Mouse (Mus musculus): ENCODE results near the gene Ltv1. TPM values are rescaled to one million over a fixed set of nuclear protein-coding genes. Genes with fewer than 3 reads are reported as not detected.
A peak's percentile ranks its signal among the peaks of the same experiment; 100 is the strongest.

The Ltv1 gene
- total RNA-seq (2014; fragmentation: Nextera tagmentation) (63.0 and 68.8 TPM in 2 replicates), total RNA-seq (2017) (29.6 and 36.7 TPM in 2 replicates), polyA plus RNA-seq (2012) (22.2 and 29.0 TPM in 2 replicates)

DNA sequence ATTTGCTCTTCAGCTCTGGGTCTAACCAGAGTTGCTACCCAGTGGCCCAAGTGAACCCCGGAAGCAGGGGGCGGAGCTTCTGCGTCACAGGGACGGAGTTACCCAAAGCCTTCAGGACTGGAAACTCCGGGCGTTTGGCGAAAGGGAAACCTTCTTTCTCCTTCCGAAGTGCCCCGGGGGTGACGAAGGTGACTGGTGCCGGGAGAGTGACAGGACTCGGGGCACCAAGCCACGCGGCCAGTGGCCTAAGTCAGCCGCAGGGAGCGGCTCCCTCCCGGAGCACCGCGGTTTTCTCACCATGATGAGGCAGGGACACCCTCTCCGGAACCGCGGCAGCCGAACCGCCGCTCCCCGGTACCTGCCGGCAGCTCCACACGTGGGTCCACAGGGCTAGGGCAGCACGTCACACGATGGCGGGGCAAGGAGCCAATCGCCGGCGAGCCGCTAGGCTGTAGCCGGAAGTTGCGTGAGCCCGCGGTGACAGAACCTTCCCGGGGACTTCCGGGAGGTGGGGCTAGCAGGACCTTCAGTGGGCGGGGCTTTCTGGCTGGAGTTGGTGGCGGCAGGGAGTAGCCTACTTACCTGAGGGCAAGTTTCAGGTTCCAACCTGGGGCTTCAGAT, at the start of gene Ltv1:
Gene Ltv1 (minus strand): TSS at position 438 of the 621 bp plus-strand sequence.
- DNase-seq (ENCODE audit: low spot score) (peak; percentile 97), ATAC-seq (ENCODE audit: extremely low read depth, insufficient number of reproducible peaks, low FRiP score, poor library complexity, severe bottlenecking) (peak; percentile 100)
- Histone ChIP-seq H3K4me3 (ENCODE audit: low read depth, low read length) (peak within 1 kb of the TSS; percentile 95), H3K4me1 (ENCODE audit: insufficient read depth, low read depth, low read length) (peaks cover 16% of the 10 kb centered on the region), H3K9me3 (replicated peaks) (no peaks in the 10 kb centered on the region), H3K36me3 (replicated peaks) (peaks cover 31% of the 10 kb centered on the region), H3K27me3 (ENCODE audit: insufficient read depth, low read length) (no peaks in the 10 kb centered on the region; the same call in 1 of the 2 replicates)
- TF ChIP-seq GATA2 (IDR thresholded peaks at IDR 0.05; ENCODE audit: borderline replicate concordance, low read depth, low read length) (no peak), TAL1 (conservative IDR thresholded peaks at IDR 0.05; ENCODE audit: low read depth, low read length) (no peak), CTCF (IDR thresholded peaks at IDR 0.05; ENCODE audit: low read depth, low read length) (no peak), POLR2AphosphoS5 (IDR thresholded peaks at IDR 0.05; ENCODE audit: insufficient replicate concordance, low read depth, low read length) (no peak), GATA1 (IDR thresholded peaks at IDR 0.05; ENCODE audit: borderline replicate concordance, low read length) (no peak)

DNA sequence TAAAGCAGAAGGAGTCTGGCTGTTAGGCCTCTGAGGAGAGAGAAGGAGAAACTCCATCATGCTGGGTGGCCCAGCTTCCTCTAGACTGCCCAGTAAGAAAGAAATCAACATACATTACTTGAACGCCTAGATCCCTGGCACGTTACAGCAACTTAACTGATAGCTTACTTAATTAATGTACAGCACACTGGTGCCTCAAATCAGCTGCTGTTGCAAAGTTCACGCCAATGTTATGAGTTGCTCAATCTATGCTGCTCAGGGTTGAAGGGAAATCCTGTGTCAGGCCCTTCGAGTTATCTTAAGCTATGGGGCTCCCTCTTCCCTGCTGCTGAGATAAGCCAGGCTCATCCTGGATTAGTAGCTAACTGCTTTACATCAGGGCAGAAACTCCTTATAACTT, 47.5 kb upstream of the Ltv1 start:
- no peak for DNase-seq (ENCODE audit: low spot score)
- ATAC-seq (ENCODE audit: extremely low read depth, insufficient number of reproducible peaks, low FRiP score, poor library complexity, severe bottlenecking): no peak
- H3K27me3 ChIP-seq (ENCODE audit: insufficient read depth, low read length): peaks cover 7% of the 10 kb centered on the region
- no peaks in the 10 kb centered on the region for H3K36me3 ChIP-seq (replicated peaks)
- no peaks in the 10 kb centered on the region for H3K4me1 ChIP-seq (ENCODE audit: insufficient read depth, low read depth, low read length)
- no peak for TF ChIP-seq TAL1 (conservative IDR thresholded peaks at IDR 0.05; ENCODE audit: low read depth, low read length)
- no peak for TF ChIP-seq GATA2 (IDR thresholded peaks at IDR 0.05; ENCODE audit: borderline replicate concordance, low read depth, low read length)
- no peak for TF ChIP-seq CTCF (IDR thresholded peaks at IDR 0.05; ENCODE audit: low read depth, low read length)
- TF ChIP-seq GATA1 (IDR thresholded peaks at IDR 0.05; ENCODE audit: borderline replicate concordance, low read length): no peak
- TF ChIP-seq POLR2AphosphoS5 (IDR thresholded peaks at IDR 0.05; ENCODE audit: insufficient replicate concordance, low read depth, low read length): no peak
- H3K9me3 ChIP-seq (replicated peaks): no peaks in the 10 kb centered on the region
- H3K4me3 ChIP-seq (ENCODE audit: low read depth, low read length): no peak overlapping the region

DNA sequence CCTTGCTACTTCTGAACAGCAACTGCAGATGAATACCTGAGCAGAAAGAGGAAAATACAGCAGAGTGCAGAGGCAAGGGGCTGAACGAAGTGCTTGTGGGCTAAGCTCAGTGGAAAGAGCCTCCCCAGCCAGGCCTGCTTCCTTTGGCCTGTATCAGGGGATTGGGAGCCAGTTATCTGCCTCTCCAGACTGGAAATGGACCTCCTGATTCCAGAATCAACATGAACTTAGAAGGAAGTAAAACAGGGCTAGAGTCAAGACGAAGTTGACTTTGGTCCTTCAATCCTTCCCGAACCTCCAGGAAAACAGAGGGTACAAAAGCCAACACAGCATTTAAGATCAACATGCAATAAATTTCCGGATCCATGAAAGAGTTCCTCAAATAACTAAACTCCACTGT, 45.2 kb upstream of the Ltv1 start:
- DNase-seq (ENCODE audit: low spot score) (no peak), ATAC-seq (ENCODE audit: extremely low read depth, insufficient number of reproducible peaks, low FRiP score, poor library complexity, severe bottlenecking) (no peak)
- Histone ChIP-seq H3K9me3 (replicated peaks) (no peaks in the 10 kb centered on the region), H3K36me3 (replicated peaks) (no peaks in the 10 kb centered on the region), H3K4me3 (ENCODE audit: low read depth, low read length) (no peak overlapping the region), H3K27me3 (ENCODE audit: insufficient read depth, low read length) (peaks cover 7% of the 10 kb centered on the region), H3K4me1 (ENCODE audit: insufficient read depth, low read depth, low read length) (no peaks in the 10 kb centered on the region)
- TF ChIP-seq TAL1 (conservative IDR thresholded peaks at IDR 0.05; ENCODE audit: low read depth, low read length) (no peak), POLR2AphosphoS5 (IDR thresholded peaks at IDR 0.05; ENCODE audit: insufficient replicate concordance, low read depth, low read length) (no peak), CTCF (IDR thresholded peaks at IDR 0.05; ENCODE audit: low read depth, low read length) (no peak), GATA2 (IDR thresholded peaks at IDR 0.05; ENCODE audit: borderline replicate concordance, low read depth, low read length) (no peak), GATA1 (IDR thresholded peaks at IDR 0.05; ENCODE audit: borderline replicate concordance, low read length) (no peak)

DNA sequence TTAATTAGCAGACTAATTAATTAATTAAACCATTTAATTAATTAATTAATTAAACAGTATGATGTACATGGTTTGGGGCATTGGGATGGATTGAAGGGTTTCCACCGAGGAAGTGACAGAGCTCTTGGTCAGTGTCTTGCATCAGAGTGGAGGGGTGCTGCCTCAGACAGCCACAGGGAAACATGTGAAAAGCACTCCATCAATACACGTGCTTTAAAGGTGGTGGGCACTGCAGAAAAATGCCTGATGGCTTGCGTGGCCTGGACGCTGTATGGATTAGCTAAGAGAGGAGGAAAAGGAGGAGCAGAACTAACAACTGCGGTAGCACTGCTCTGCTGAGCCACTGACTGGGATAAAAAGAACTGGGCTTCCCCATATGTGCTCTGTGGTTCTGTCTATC, 43.9 kb upstream of the Ltv1 start:
- TF ChIP-seq GATA2 (IDR thresholded peaks at IDR 0.05; ENCODE audit: borderline replicate concordance, low read depth, low read length) (no peak), CTCF (IDR thresholded peaks at IDR 0.05; ENCODE audit: low read depth, low read length) (no peak), POLR2AphosphoS5 (IDR thresholded peaks at IDR 0.05; ENCODE audit: insufficient replicate concordance, low read depth, low read length) (no peak), GATA1 (IDR thresholded peaks at IDR 0.05; ENCODE audit: borderline replicate concordance, low read length) (no peak), TAL1 (conservative IDR thresholded peaks at IDR 0.05; ENCODE audit: low read depth, low read length) (no peak)
- Histone ChIP-seq H3K36me3 (replicated peaks) (no peaks in the 10 kb centered on the region), H3K4me1 (ENCODE audit: insufficient read depth, low read depth, low read length) (no peaks in the 10 kb centered on the region), H3K9me3 (replicated peaks) (no peaks in the 10 kb centered on the region), H3K27me3 (ENCODE audit: insufficient read depth, low read length) (peaks cover 7% of the 10 kb centered on the region), H3K4me3 (ENCODE audit: low read depth, low read length) (no peak overlapping the region)
- ATAC-seq (ENCODE audit: extremely low read depth, insufficient number of reproducible peaks, low FRiP score, poor library complexity, severe bottlenecking) (no peak), DNase-seq (ENCODE audit: low spot score) (no peak)

DNA sequence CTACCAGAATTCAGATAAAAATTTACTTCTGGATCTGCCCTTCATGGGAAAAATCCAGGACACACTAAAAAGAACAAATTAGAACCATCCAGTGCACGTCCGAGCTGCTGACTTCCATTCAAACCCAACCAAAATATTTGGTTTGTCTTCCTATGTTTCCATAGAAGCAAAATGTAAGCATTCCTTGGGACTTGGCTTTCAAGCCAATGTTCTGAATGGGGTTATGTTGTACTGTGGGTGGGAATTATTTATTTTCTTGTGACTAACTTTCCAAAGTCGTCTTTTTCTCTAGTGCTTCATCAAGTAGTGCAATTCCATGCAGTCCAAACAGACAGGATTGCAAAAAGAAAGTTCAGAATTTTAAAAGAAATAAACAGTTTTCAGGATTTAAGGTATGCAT, 41.5 kb upstream of the Ltv1 start:
- DNase-seq (ENCODE audit: low spot score) (no peak), ATAC-seq (ENCODE audit: extremely low read depth, insufficient number of reproducible peaks, low FRiP score, poor library complexity, severe bottlenecking) (no peak)
- no peak for TF ChIP-seq TAL1 (conservative IDR thresholded peaks at IDR 0.05; ENCODE audit: low read depth, low read length)
- TF ChIP-seq POLR2AphosphoS5 (IDR thresholded peaks at IDR 0.05; ENCODE audit: insufficient replicate concordance, low read depth, low read length): no peak
- TF ChIP-seq GATA1 (IDR thresholded peaks at IDR 0.05; ENCODE audit: borderline replicate concordance, low read length): no peak
- no peak for TF ChIP-seq CTCF (IDR thresholded peaks at IDR 0.05; ENCODE audit: low read depth, low read length)
- no peak for TF ChIP-seq GATA2 (IDR thresholded peaks at IDR 0.05; ENCODE audit: borderline replicate concordance, low read depth, low read length)
- H3K36me3 ChIP-seq (replicated peaks): no peaks in the 10 kb centered on the region
- no peak overlapping the region for H3K4me3 ChIP-seq (ENCODE audit: low read depth, low read length)
- peaks cover 4% of the 10 kb centered on the region for H3K27me3 ChIP-seq (ENCODE audit: insufficient read depth, low read length)
- no peaks in the 10 kb centered on the region for H3K9me3 ChIP-seq (replicated peaks)
- H3K4me1 ChIP-seq (ENCODE audit: insufficient read depth, low read depth, low read length): no peaks in the 10 kb centered on the region

DNA sequence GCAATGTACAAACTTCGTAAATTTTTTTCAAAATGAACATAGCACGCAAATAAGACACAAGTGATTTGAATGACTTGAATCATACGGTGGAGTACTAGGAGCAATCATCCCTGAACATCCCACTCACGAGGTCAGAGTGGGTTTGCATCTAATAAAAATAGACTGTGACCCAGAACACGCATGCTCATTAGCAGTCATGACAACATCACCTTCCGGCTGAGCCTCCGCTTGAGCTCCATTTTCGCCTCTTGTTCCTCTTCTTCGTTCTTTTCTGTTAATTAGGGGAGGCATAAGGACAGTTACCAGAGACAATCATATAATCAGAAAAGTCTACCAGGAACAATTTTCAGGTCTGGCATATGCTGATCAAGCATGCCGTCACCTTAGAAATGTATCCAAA, 41.0 kb upstream of the Ltv1 start:
- H3K9me3 ChIP-seq (replicated peaks): no peaks in the 10 kb centered on the region
- H3K4me1 ChIP-seq (ENCODE audit: insufficient read depth, low read depth, low read length): no peaks in the 10 kb centered on the region
- H3K27me3 ChIP-seq (ENCODE audit: insufficient read depth, low read length): peaks cover 4% of the 10 kb centered on the region
- no peak for TF ChIP-seq CTCF (IDR thresholded peaks at IDR 0.05; ENCODE audit: low read depth, low read length)
- no peak for TF ChIP-seq GATA1 (IDR thresholded peaks at IDR 0.05; ENCODE audit: borderline replicate concordance, low read length)
- no peak for TF ChIP-seq GATA2 (IDR thresholded peaks at IDR 0.05; ENCODE audit: borderline replicate concordance, low read depth, low read length)
- no peak for TF ChIP-seq TAL1 (conservative IDR thresholded peaks at IDR 0.05; ENCODE audit: low read depth, low read length)
- no peak for TF ChIP-seq POLR2AphosphoS5 (IDR thresholded peaks at IDR 0.05; ENCODE audit: insufficient replicate concordance, low read depth, low read length)
- H3K4me3 ChIP-seq (ENCODE audit: low read depth, low read length): no peak overlapping the region
- DNase-seq (ENCODE audit: low spot score) (no peak), ATAC-seq (ENCODE audit: extremely low read depth, insufficient number of reproducible peaks, low FRiP score, poor library complexity, severe bottlenecking) (no peak)
- H3K36me3 ChIP-seq (replicated peaks): no peaks in the 10 kb centered on the region

Measured in G1E (cell line).